Mouse (Mus musculus): Measurements from ENCODE around the gene Abcb6.

DNA sequence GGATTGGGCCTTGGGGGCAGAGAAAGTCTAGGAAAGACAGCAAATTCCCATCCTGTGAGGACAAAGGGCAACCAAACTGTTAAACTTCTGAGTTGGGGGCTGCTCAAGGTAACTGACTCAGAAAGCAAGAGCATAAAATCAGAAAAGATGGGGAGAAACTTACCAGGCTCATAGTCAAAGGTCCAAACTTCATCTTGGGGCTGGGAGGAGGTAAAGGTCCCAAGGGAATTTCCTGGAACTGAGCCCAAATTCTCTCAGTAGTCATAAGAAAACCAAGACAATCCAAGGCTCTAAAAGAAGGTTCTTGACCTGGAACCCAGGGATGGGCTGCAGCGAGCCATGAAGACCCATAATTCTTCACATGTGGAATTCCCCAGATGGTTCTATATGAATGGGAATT lies 21.0 kb upstream of the Abcb6 start:
- TF ChIP-seq CTCF (IDR thresholded peaks at IDR 0.05; ENCODE audit: extremely low read depth, insufficient read depth, low read length) (no peak), POLR2A (IDR thresholded peaks at IDR 0.05; ENCODE audit: extremely low read depth, insufficient read depth, low read length) (no peak)
